ENCODE assay signal across 8 mouse cellular contexts in genomic region chr1:41551271-41551670, GRCm38 (mm10).
"Had no signal": no experiment of that assay in that cellular context is flagged by ENCODE, and none has a peak within 500 bp of the region (broad histone marks: within the 10 kb centered on the region; RNA-seq: fewer than 3 reads in every experiment).

No protein-coding gene starts in this region.

- ATAC-seq: midbrain, embryonic 13.5 days had no signal

- H3K27me3 ChIP-seq: limb, embryonic 13.5 days; midbrain, embryonic 13.5 days had no signal

- H3K4me3 ChIP-seq: limb, embryonic 13.5 days; midbrain, embryonic 13.5 days had no signal

- H3K27ac ChIP-seq: limb, embryonic 13.5 days; liver, embryonic 14.5 days; midbrain, embryonic 13.5 days had no signal

- H3K36me3 ChIP-seq: limb, embryonic 13.5 days; midbrain, embryonic 13.5 days had no signal

- H3K4me1 ChIP-seq: limb, embryonic 13.5 days; midbrain, embryonic 13.5 days had no signal

- DNase-seq: left cerebral cortex, postnatal 4 days; lung, adult 18-20 months; lung, postnatal 36 days; right cerebral cortex, postnatal 14 days; thymus, postnatal 36 days had no signal

- H3K4me2 ChIP-seq: limb, embryonic 13.5 days; midbrain, embryonic 13.5 days had no signal

- H3K9ac ChIP-seq: limb, embryonic 13.5 days; liver, embryonic 14.5 days; midbrain, embryonic 13.5 days had no signal

- H3K9me3 ChIP-seq: limb, embryonic 13.5 days; midbrain, embryonic 13.5 days had no signal
